Mouse (Mus musculus): Measurements from ENCODE around the gene Jazf1.

- TF ChIP-seq CTCF (IDR thresholded peaks at IDR 0.05; ENCODE audit: low read depth, low read length) (no peak), POLR2A (IDR thresholded peaks at IDR 0.05; ENCODE audit: extremely low read depth, insufficient read depth, low read length) (no peak)
Measured at GRCm38 (mm10) chr6:53021081-53021480, 47.4 kb downstream of the Jazf1 start.
